Mouse (Mus musculus) E14TG2a.4 (cell line): Measurements from ENCODE around the gene Stx8.

Experiments
- H3K27me3 ChIP-seq: 2 replicates; pipeline ENCODE4 v1.6.1; 2014; ENCODE audit warnings: low read length, control low read depth; ENCODE audit not compliant: insufficient read depth
- H3K36me3 ChIP-seq: 2 replicates; pipeline ENCODE4 v1.6.1; 2014; ENCODE audit warnings: low read length, control low read depth; ENCODE audit not compliant: insufficient read depth
- H3K4me1 ChIP-seq: replicated peaks from 2 replicates; pipeline ENCODE4 v1.6.1; 2014; ENCODE audit warnings: low read depth, low read length, control low read depth
- H3K4me3 ChIP-seq: replicated peaks from 2 replicates; pipeline ENCODE4 v1.5.1; 2014; ENCODE audit warnings: mild to moderate bottlenecking, low read length
- H3K9me3 ChIP-seq: 2 replicates; pipeline ENCODE4 v1.6.1; 2014; ENCODE audit warnings: low read length, control low read depth
- CTCF ChIP-seq: conservative IDR thresholded peaks from 2 replicates; pipeline ENCODE4 v1.5.1; 2014; ENCODE audit warnings: low read length
- NANOG ChIP-seq: IDR thresholded peaks from 2 replicates; pipeline ENCODE4 v1.6.1; 2014; ENCODE audit warnings: borderline replicate concordance, low read length, mixed read lengths
- POU5F1 ChIP-seq: IDR thresholded peaks from 2 replicates; pipeline ENCODE4 v1.6.1; 2014; ENCODE audit warnings: low read length, borderline replicate concordance

Stx8 gene

DNA sequence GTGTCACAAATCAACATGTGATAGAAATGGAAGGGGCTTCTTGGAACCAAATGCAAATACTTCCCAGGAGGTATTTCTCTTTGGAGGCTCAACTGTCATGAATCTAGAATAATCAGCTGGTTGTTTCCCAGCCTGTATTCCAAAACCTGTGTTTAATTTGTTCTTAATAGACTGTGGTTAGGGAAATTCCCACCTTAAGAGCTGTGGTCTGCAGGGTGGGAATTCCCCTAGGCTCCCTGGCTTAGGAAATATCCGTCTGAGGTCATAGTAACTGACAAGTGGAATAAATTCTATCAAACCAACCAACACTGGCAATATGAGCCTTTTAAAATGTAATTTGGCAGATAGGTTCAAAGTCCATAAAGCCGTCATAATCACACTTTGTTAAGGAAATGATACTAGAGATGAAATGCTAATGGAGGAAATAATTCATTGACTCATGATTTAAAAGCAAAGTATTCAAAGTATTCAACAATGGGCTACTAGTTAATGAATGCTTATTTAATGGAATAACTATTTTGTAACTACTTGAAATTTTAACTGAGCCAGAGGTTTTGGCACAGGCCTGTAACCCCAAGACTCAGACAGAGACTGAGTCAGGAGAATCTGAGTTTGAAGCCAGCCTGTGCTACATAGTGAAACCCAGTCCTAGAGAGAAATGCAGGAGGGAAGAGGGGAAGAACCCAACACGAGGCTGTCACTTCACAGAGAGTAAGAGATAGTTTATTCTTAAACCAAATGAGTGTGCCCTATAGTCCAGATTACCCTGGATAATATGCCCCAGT lies 126.2 kb downstream of the Stx8 start:
- Histone ChIP-seq H3K4me1 (peaks cover 16% of the 10 kb centered on the region), H3K27me3 (no peaks in the 10 kb centered on the region), H3K36me3 (no peaks in the 10 kb centered on the region), H3K4me3 (no peak overlapping the region), H3K9me3 (no peaks in the 10 kb centered on the region)
- no peak for TF ChIP-seq POU5F1
- no peak for TF ChIP-seq NANOG
- TF ChIP-seq CTCF = no peak

DNA sequence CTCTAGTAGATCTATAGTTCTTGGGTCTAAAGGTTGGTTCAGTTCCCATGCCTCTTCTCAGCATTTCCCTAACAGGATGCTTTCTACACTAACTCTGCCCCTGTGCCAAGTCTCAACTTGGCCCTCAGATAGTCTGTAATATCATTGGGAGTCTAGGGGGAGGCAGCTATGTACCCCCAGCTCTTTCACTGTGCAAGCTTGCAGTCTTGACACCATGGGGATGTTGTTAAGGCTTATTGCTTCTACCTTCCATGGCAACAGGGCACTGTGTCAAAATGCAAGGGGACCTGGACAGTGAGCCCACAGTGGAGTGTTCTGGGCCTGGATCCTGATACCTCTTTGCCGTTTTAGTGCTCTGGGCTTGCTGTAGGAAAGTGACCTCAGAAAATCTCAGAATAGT lies 135.6 kb downstream of the Stx8 start:
- Histone ChIP-seq H3K4me1 (no peaks in the 10 kb centered on the region), H3K36me3 (no peaks in the 10 kb centered on the region), H3K9me3 (no peaks in the 10 kb centered on the region), H3K27me3 (no peaks in the 10 kb centered on the region), H3K4me3 (no peak overlapping the region)
- TF ChIP-seq CTCF = no peak
- no peak for TF ChIP-seq NANOG

DNA sequence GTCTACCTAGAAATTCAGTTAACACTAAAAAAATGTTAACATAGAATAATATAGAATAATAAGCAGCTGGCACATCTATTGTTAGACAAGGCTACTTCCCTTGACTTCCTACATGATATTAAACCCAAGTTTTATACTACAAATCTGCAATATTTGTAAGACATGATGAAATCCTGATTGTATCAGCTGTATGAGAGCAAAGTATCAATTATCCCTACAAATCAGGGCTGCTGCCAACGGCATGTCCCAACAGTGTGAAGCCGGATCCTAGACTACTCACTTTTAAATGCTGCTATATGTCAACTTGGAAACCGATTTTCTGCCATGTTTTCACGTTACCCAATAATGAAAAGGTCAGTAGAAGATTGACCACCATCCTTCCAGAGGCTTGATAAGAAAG lies 137.5 kb downstream of the Stx8 start:
- H3K36me3 ChIP-seq = no peaks in the 10 kb centered on the region
- TF ChIP-seq POU5F1 = no peak
- TF ChIP-seq NANOG = no peak
- no peak for TF ChIP-seq CTCF
- H3K9me3 ChIP-seq = no peaks in the 10 kb centered on the region
- no peak overlapping the region for H3K4me3 ChIP-seq
- H3K4me1 ChIP-seq = no peaks in the 10 kb centered on the region
- H3K27me3 ChIP-seq = no peaks in the 10 kb centered on the region

DNA sequence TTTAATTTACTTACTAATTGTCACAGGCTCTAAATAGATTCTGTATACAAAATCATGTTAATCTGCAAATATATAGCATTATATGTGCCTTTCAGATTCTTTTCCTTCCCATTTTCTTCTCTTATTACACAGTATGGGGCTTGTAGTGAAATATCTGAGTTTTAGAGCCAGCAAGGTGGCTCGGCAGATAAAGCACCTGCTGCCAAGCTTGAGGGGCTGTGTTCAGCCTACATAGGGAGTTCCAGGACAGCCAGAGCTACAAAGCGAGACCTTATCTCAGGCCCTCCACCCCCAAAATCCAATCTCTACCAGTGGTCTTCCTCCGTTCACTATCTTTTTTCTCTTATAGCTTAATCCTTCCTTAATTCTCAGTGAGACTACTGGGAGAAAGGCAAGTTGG lies 140.1 kb downstream of the Stx8 start:
- no peak for TF ChIP-seq CTCF

DNA sequence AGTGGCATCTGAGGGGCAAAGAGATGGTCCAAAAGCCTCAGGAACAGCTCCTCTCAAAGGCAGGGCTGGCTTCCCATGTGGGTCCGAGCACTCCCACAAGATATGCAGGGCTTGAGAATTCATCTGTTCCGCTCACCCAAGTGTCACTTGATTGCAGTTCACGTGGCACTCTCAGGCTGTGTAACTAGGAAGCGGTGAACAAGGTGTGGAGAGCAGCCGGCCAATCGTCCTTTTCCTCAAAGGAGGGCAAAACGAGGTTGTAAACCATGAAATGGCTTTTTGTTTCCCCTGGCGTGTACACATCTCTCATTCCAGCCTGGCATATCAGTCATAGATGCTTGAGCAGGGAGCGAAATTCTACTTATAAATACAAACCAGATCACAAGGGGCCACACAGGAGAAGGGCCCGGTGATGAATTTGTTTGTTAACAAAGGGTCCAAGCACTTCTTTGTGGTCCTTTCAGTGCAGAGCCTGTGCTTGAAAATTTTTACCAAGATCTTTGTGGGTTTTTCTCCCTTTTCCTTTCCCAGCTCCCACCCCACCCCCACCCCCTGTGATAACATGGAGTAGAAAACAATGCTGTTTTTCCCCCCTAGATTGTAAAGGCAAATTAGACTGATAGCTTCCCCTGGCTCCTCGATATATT lies 147.6 kb downstream of the Stx8 start:
- 0 out of 2 replicates have a peak, but pooled peaks cover 8% of the 10 kb centered on the region for H3K9me3 ChIP-seq
- no peaks in the 10 kb centered on the region; the same call in 1 of the 2 replicates for H3K36me3 ChIP-seq
- no peak overlapping the region for H3K4me3 ChIP-seq
- TF ChIP-seq POU5F1 = no peak
- no peak for TF ChIP-seq NANOG
- no peak for TF ChIP-seq CTCF
- no peaks in the 10 kb centered on the region for H3K27me3 ChIP-seq
- peaks cover 14% of the 10 kb centered on the region for H3K4me1 ChIP-seq

More for the DNA sequence above, 140.1 kb downstream of the Stx8 start:
- H3K4me1 ChIP-seq = no peaks in the 10 kb centered on the region
- no peaks in the 10 kb centered on the region; the same call in 1 of the 2 replicates for H3K36me3 ChIP-seq
- no peaks in the 10 kb centered on the region for H3K27me3 ChIP-seq
- 0 out of 2 replicates have a peak, but pooled peaks cover 8% of the 10 kb centered on the region for H3K9me3 ChIP-seq
- no peak overlapping the region for H3K4me3 ChIP-seq

DNA sequence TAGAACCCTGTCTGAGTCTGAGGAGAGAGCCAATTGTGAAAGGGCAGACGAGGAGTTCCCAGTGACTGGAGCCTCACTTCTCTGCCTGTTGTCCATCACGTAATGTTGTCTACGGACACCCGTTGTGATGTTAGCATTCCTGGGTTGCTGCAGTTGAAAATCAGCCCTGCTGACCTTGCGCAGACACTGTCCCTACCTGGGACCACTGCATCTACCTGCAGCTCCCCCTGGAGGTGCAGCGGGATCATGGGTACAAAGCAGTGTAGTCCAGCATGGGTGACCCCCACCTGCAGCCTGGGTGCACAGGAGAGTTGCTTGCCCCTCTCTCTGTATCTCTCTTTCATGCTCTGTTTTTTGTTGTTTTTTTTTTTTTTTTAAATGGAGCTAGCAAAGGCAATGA lies 148.2 kb downstream of the Stx8 start:
- Histone ChIP-seq H3K4me1 (peaks cover 14% of the 10 kb centered on the region), H3K36me3 (no peaks in the 10 kb centered on the region; the same call in 1 of the 2 replicates), H3K4me3 (no peak overlapping the region), H3K9me3 (0 out of 2 replicates have a peak, but pooled peaks cover 8% of the 10 kb centered on the region), H3K27me3 (no peaks in the 10 kb centered on the region)
- peak; percentile 16; the same call in 1 of the 2 replicates for TF ChIP-seq CTCF
- no peak for TF ChIP-seq NANOG
- no peak for TF ChIP-seq POU5F1

DNA sequence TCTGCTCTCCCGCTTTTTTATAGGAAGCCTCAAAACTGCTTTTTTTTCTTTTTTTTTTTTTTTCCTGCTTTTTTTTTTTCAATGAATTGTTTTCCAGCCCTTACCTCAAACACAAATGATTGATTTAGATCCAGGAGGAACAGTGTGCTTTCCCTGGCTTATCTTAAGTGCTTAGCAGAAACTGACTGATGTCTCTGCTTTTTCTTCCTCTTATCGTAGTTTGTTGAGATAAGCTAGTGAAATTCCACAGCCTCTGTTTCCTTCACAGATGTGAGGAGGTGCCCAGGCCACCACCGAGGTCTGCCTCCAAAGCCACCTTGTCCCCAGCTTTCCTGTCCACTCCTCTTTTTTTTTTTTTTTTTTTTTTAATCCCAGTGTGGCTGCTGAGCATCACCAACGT lies 150.2 kb downstream of the Stx8 start:
- TF ChIP-seq NANOG = no peak
- TF ChIP-seq CTCF = no peak
- TF ChIP-seq POU5F1 = no peak
- H3K36me3 ChIP-seq = no peaks in the 10 kb centered on the region
- H3K9me3 ChIP-seq = no peaks in the 10 kb centered on the region
- H3K27me3 ChIP-seq = no peaks in the 10 kb centered on the region
- no peak overlapping the region for H3K4me3 ChIP-seq
- H3K4me1 ChIP-seq = peaks cover 14% of the 10 kb centered on the region

DNA sequence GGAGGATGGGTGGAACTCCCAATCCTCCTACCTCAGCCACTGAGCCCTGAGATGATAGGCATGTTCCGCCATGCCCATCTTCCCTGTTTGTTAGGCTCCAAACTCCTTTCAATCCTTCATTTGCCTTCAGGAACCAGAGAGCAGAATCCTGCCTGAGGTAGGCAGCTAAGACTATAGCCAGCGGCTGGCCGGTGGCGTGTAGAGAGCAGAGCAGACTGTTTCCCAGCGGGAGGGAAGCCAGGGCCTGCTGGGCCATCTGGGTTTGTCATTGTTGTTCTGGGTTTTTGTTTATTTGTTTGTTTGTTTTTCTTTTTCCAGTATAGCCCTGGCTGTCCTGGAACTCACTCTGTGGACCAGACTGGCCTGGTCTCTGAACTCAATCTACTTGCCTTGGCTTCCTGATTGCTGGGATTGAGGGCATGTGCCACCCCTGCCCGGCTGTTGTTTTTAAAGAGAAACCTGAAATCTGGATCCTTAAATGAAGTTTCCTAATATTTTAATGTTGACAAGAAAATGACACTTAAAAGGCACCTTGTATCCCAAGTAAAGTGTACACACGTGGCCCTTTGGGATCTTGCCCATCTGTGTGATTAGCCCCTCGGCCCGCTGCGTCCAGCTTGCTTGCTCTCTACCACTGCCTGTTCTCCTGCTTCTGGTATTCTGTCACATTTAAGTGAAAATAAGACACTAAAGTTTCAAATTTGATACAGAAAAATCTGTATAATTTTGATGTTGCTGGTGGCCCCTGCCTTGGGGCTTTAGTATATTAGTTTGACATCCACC lies 152.1 kb downstream of the Stx8 start:
- Histone ChIP-seq H3K27me3 (no peaks in the 10 kb centered on the region), H3K9me3 (no peaks in the 10 kb centered on the region), H3K36me3 (no peaks in the 10 kb centered on the region), H3K4me1 (peaks cover 14% of the 10 kb centered on the region), H3K4me3 (no peak overlapping the region)
- TF ChIP-seq NANOG (no peak), POU5F1 (no peak), CTCF (no peak)
